Mouse (Mus musculus): ENCODE data around the gene Gsc.
A peak's percentile ranks its signal among the peaks of the same experiment; 100 is the strongest.
"Not testable (repeated sequence)": the region's sequence is repeated elsewhere in the genome, so short reads cannot be mapped to it uniquely, and the experiment has no call there.

Gsc gene

DNA sequence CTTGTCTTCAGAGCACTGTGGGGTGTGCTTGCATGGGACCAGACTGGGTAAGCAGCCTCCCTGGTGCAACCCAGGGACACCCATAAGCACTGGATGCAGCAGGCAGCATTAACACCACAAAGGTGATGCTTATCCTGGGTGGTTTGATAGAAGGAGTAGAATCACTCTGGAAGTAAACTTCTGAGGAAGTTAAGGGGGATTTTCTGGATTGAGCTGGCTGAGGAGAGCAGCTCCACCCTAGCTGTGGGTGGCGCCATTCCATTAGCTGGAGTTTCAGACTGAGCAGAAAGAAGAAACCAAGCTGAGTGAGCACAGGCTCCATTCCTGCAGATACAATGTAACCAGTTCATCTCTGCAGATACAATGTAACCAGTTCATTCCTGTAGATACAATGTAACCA, 20.1 kb downstream of the Gsc start:
- DNase-seq = no peak

DNA sequence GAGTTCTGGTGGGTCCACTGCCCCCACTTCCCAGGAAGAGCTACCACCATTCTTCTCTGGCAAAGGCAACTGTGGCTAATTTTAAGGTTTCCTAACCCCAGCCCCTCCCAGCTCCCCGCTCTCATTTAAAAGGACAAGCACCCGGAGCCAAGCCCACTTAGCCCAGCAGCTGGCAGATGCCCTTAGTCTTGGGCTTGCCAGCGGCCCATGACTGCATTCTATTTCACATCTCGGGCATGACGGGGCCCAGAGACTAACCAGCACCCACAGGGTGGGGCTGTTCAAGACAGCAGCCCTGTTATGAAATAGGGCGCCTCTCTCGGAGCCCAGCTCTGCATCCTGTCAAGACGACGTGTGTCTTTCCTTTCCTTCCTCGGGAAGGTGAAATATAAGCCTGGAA, 22.9 kb downstream of the Gsc start:
- DNase-seq = no peak

DNA sequence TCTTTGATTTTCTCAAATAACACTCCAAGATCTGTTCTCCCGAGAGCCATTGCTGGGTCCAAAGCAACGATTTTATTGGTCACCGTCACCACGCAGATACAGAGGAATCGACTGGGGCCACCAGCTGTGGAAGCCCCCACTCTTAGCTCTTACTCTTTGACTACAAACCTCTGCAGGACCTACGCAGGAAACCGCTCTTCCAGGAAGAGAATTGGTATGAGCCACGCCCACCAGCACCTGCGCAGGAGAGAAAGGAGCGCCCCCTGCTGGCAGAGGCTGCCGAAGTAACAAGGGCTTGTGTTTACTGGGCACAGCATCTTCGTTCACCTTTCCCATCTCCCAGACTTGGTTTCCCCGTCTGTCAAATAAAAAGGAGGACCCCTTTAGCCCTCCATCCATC, 25.0 kb downstream of the Gsc start:
- peak; percentile 38 to 53 for DNase-seq

DNA sequence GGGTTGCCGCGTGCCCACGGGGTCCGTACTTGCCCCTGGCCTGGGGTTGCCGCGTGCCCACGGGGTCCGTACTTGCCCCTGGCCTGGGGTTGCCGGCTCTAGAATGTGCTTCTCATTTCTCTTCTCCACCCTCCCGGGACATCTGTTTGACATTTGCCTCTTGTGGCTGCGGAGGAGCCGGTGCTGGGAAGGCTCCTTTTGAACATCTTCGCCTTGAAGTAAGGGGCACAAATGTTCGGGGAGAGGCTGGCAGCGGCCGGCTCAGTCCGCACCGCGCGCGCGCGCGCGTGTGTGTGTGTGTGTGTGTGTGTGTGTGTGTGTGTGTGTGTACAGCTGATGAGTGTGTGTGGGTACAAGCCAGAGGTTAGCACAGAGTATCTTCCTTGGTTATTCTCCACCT, 26.1 kb downstream of the Gsc start:
- not testable (repeated sequence) for DNase-seq

DNA sequence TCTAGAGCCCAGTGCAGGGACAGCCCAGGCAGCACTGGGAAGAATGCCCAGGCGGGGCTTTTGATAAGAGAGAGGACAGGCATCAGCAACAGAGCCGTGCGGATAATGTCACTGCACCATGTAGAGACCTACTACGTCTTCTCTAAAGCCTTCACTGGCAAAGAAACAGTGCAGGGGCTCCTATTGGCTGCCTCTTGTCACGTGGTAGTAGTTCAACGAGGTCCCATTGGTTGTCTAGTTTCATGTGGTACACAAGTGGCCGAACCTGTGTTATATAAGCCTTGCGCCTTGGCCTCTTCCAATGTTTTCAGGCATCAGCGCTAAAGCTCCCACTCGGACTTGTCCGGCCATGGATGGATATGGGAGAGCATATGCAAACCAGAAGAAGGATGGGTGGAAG, 29.4 kb downstream of the Gsc start:
- no peak for DNase-seq

DNA sequence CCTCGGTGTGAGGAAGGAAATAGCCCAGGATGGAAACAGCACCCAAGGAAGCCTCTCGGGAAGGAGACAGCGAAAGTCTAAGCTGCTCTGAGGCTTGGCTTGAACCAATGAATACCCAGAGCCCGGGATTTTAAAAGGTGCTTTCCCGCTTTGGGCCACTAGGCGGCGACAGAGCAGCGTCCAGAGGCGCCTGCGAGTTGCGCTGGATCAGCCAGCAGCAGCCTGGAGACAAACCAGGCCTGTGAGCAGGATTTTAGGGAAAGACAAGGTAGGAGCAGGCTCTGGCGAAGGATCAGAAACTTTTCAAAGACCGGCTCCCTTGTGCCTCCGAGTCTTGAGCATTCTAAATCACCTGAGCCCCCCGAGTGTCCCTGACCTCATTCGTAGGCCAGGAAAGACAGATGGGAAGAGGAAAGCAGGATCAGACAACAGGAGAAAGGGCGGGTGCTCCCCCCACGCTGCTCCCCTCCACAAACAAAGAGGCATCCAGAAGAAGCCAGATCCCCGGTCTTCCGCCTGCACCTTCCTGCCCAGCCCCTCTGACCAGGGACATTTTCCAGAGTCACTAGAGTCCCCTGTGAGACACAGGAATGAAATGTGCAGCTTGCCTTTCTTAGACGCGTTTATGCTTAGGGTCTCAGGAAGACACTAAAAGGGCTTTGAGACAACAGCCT, 32.9 kb downstream of the Gsc start:
- DNase-seq = peak; percentile 77 to 86

DNA sequence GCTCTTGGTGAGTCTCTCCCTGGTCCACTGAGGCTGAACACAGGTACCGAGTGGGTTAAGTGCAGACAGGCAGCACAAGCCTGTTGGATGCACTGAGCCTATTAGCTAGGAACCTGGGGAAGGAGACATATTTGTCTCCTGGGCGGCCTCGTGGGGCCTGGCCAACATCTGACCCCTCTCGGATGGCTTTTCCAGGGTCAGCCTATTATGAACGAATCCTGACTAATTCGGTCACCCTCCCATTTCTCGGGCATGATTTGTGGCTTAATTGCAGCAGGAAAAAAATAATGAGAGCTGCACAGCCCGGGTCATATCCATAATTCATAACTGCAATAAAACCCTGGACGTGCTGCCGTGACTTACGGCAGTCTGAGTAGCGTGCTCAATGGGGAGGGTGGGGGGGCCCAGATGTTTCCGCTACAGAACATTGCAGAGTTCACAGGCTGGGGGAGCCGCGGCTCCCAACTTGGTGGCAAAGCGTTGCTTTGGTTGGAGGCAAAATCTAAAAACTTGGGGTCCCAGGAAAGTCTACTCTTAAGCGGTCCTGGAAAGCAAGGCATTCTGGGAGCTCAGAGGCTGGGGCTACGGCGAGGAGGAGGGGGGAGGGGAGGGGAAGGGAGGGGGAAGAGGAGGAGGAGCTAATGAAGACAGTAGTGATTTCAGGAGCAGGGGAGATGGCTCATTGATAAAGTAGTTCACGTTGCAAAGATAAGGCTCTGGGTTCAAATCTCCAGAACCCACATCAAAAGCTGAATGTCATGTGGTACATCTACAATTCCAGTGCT, 39.0 kb downstream of the Gsc start:
- no peak for DNase-seq

DNA sequence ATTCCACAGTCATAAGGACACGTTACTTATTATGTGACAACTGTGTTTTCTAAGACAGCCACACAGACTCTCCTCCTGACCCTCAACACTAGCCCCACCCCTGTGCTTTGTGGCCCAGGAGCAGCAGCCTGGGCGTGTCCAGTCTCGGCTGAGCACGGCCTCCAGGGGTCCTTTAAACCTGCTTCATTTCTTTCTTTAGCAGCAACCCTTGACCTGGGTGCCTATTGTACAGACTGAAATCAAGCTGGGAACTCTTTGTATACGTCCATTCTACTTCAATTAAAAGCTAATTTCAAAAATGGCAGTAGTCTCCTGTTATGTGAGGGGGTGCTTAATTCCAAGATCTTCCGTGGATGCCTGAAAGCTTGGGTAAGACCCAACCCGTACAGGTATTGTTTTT, 39.9 kb downstream of the Gsc start:
- DNase-seq = no peak

DNA sequence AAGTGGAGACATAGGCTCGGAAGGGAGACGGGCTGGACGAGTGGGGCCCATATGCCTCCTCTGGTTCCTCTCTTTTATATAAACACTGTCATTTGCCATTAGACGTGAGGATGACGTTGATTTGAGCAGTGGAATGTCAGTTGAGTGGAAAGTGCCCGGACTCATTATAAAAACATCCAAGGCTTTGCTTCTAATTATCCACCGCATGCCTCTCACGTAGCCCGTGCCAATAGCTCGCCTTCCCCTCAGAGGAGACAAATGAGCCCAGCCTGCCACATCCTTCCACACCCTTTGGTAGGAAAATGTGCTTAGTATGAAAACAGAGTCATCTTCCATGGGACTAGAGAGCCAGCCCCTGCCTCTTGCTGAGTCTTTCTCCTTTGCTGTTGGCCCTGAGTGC, 41.8 kb downstream of the Gsc start:
- DNase-seq = peak in 1 of 2 experiments; percentile 6

DNA sequence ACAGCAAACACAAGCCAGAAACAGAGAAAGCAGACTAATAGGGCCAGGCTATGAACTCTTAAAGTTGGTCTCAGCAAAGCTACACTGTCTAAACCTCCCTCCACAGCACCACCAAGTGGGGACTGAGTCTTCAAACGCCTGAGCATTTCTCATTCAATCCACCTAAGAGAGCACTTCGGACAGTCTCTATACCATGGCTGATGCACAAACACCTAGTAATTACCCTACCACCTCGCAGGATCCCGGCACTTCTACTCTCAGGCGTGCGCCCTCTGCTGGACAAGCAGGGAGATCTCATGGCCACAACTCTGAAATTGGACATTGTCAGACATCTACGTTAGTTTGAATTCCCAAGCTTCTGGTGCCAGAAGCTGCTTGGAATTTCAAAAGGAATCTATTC, 46.2 kb downstream of the Gsc start:
- DNase-seq = peak in 1 of 2 experiments; percentile 29

DNA sequence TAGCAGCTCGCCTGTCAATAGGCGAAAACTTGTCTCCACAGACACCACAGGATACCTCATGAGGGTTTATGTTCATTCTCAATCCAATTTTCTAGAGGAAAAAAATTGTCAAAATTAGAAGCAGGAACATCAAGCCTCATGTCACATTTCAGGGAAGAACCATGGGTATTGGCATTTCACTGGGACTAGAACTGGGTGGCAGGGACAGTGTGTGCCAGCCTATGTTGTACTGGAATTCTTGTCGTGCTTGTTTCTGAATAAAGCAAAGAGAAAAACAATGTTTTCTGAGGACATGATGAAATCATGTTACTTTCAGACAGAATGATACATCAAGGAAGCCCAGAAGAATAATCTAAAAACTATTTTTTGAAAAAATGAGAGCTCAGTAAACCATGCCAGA, 47.5 kb downstream of the Gsc start:
- DNase-seq = no peak

DNA sequence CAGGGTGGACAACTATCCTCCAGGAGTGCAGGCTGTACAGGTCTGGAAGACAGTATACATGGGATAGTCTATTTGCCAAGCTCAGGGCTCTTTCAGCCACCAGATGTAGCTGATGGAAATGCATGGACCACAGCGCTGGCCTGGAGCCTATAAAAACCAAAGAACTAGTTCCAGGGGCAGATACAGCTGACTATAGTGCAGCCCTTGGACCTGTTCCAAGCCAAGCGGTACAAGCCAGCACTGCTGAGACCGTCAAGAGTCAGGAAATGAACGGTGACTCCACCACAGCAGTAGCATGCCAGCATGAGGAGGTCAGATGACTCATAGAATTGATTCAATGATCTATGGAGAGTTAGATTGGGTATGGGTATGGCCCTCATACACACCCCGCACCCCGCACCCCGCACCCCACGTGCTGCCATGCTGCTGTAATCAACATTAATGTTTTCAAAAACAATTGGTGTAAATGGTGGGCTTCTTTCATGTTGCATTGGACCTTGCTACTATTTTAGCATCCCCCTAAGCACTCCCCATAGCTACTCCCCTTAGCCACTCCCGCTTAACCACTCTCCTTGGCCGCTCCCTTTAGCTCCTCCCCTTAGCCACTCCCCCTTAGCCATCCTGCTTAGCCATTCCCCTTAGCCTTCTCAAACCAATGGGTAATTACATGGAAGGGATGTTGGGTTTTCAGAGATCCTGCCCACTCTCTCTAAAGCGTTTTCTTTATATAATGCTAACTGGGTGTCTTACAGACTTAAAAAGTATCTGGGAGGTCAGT, 50.3 kb downstream of the Gsc start:
- DNase-seq = peak in 1 of 2 experiments; percentile 15
